Mouse (Mus musculus): Measurements from ENCODE around the gene Lpgat1. TPM values are rescaled to one million over a fixed set of nuclear protein-coding genes. Genes with fewer than 3 reads are reported as not detected.

Lpgat1 gene
- polyA plus RNA-seq, 1 experiment, result 68.1 TPM

Other genes with a start within 250 kb of the Lpgat1 start
- 3.5 and 4.3 TPM in 2 replicates for gene Dtl, start 142.3 kb upstream of the Lpgat1 start, polyA plus RNA-seq (2012; rRNA removed)
- gene Ints7, start 142.2 kb upstream of the Lpgat1 start, polyA plus RNA-seq (2012; rRNA removed), result 43.5 and 44.2 TPM in 2 replicates
- gene Nek2, start 103.6 kb downstream of the Lpgat1 start, polyA plus RNA-seq (2012; rRNA removed), result 0.63 and 0.88 TPM in 2 replicates
- gene Slc30a1, start 188.9 kb downstream of the Lpgat1 start, polyA plus RNA-seq (2012; rRNA removed), result 22.3 and 22.9 TPM in 2 replicates

All from frontal cortex, adult 2 months (tissue).